Mouse (Mus musculus) mesoderm, embryonic 11.5 days (tissue): ENCODE measurements at regions not wholly inside any gene's neighbourhood (a gene's known extent, or its start where the extent isn't known, plus 50 kb on each side); places are given as distances from the start of the nearest gene placed in this dataset.

ENCODE experiments used
- DNase-seq: peaks from one replicate; pipeline ENCODE4 v3.0.0-alpha.2; 2012; ENCODE audit warnings: low read depth, low spot score

- no peak for DNase-seq
These were observed 852.6 kb downstream of the Stpg2 start for GRCm38 (mm10) chr3:140057962-140058631.

- DNase-seq: no peak
These were observed 853.6 kb downstream of the Stpg2 start for GRCm38 (mm10) chr3:140059102-140059501.

GRCm38 (mm10) chr3:140059522-140060110 is 854.1 kb downstream of the Stpg2 start:
- DNase-seq: no peak

- no peak for DNase-seq
These were observed 856.4 kb downstream of the Stpg2 start for GRCm38 (mm10) chr3:140061769-140062381.

GRCm38 (mm10) chr3:140062880-140063279 is 857.4 kb downstream of the Stpg2 start:
- DNase-seq: no peak

- peak; percentile 23 for DNase-seq
These were observed 878.8 kb downstream of the Stpg2 start for GRCm38 (mm10) chr3:140084333-140084732.

- DNase-seq: no peak
These were observed 879.9 kb downstream of the Stpg2 start for GRCm38 (mm10) chr3:140085385-140085784.

- no peak for DNase-seq
These were observed 882.5 kb downstream of the Stpg2 start for GRCm38 (mm10) chr3:140088019-140088418.

GRCm38 (mm10) chr3:140091900-140092299 is 886.4 kb downstream of the Stpg2 start:
- DNase-seq: peak; percentile 12

- no peak for DNase-seq
These were observed 891.5 kb downstream of the Stpg2 start for GRCm38 (mm10) chr3:140096854-140097540.

- DNase-seq: no peak
These were observed 903.9 kb downstream of the Stpg2 start for GRCm38 (mm10) chr3:140109401-140109800.

GRCm38 (mm10) chr3:140111414-140112172 is 906.1 kb downstream of the Stpg2 start:
- DNase-seq: no peak

- DNase-seq: no peak
These were observed 909.6 kb downstream of the Stpg2 start for GRCm38 (mm10) chr3:140115116-140115515.

GRCm38 (mm10) chr3:140127310-140127709 is 921.8 kb downstream of the Stpg2 start:
- DNase-seq: no peak

- DNase-seq: no peak
These were observed 923.7 kb downstream of the Stpg2 start for GRCm38 (mm10) chr3:140129065-140129778.

- no peak for DNase-seq
These were observed 938.4 kb downstream of the Stpg2 start for GRCm38 (mm10) chr3:140143900-140144299.

GRCm38 (mm10) chr3:140147158-140147933 is 941.9 kb downstream of the Stpg2 start:
- no peak for DNase-seq

GRCm38 (mm10) chr3:140150530-140150951 is 945.0 kb downstream of the Stpg2 start:
- DNase-seq: peak; percentile 42

- no peak for DNase-seq
These were observed 974.0 kb downstream of the Stpg2 start for GRCm38 (mm10) chr3:140179471-140179870.

- DNase-seq: no peak
These were observed 977.2 kb downstream of the Stpg2 start for GRCm38 (mm10) chr3:140182690-140183089.
